Mouse (Mus musculus) CH12.LX (cell line): ENCODE measurements at regions not wholly inside any gene's neighbourhood (a gene's known extent, or its start where the extent isn't known, plus 50 kb on each side); places are given as distances from the start of the nearest gene placed in this dataset.

Experiments used
- DNase-seq: peaks from one replicate; pipeline ENCODE4 v3.0.0-alpha.2; 2013; ENCODE audit errors: extremely low read depth
- H3K27ac ChIP-seq: 2 replicates; pipeline ENCODE4 v1.5.1; 2012; ENCODE audit warnings: low read depth, mild to moderate bottlenecking, control low read depth, moderate library complexity; ENCODE audit not compliant: insufficient read depth
- H3K27me3 ChIP-seq: replicated peaks from 2 replicates; pipeline ENCODE3; 2012; ENCODE audit warnings: inconsistent platforms
- H3K36me3 ChIP-seq, 2 experiments: replicated peaks in 1 of 2; 2 replicates each; pipeline versions ENCODE3 to v1.6.1; 2012; ENCODE audit warnings: inconsistent platforms in 1 of 2, low read length in 1 of 2, mild to moderate bottlenecking in 1 of 2, mixed read lengths in 1 of 2, moderate library complexity in 1 of 2; ENCODE audit not compliant: control insufficient read depth in 1 of 2, insufficient read depth in 1 of 2
- H3K4me1 ChIP-seq, 2 experiments: 2 replicates each; pipeline ENCODE4 v1.6.1; 2012; ENCODE audit warnings: inconsistent platforms in 1 of 2, moderate library complexity in 1 of 2; ENCODE audit not compliant: insufficient read depth in 2 of 2, control insufficient read depth in 1 of 2
- H3K4me2 ChIP-seq: 2 replicates; pipeline ENCODE4 v1.6.1; 2012; ENCODE audit warnings: low read depth, mild to moderate bottlenecking, control low read depth; ENCODE audit not compliant: poor library complexity, insufficient read depth, severe bottlenecking
- H3K4me3 ChIP-seq, 3 experiments: fragments of 150-350 bp in 1 of 3; sonication (generic) in 1 of 3; replicated peaks in 1 of 3; 2 replicates each; pipeline versions ENCODE3 to v1.5.1; 2011 to 2012; ENCODE audit warnings: low read depth in 2 of 3, low read length in 2 of 3, mild to moderate bottlenecking in 2 of 3, moderate library complexity in 2 of 3, control low read depth in 1 of 3, improper control_type of control experiment in 1 of 3, inconsistent platforms in 1 of 3, mixed read lengths in 1 of 3; ENCODE audit not compliant: poor library complexity in 1 of 3
- H3K79me2 ChIP-seq: replicated peaks from 2 replicates; pipeline ENCODE4 v1.6.1; 2012; ENCODE audit warnings: mild to moderate bottlenecking, moderate library complexity; ENCODE audit not compliant: control insufficient read depth, poor library complexity, insufficient read depth, severe bottlenecking; ENCODE audit errors: extremely low read depth
- H3K9ac ChIP-seq: 2 replicates; pipeline ENCODE4 v1.6.1; 2012; ENCODE audit warnings: low read depth, mild to moderate bottlenecking, control low read depth, moderate library complexity; ENCODE audit not compliant: insufficient read depth
- H3K9me3 ChIP-seq: replicated peaks from 2 replicates; pipeline ENCODE3; 2012; ENCODE audit warnings: low read length, inconsistent platforms, mixed read lengths
- BHLHE40 ChIP-seq: IDR thresholded peaks from 2 replicates; pipeline ENCODE4 v1.6.1; 2011; ENCODE audit warnings: mild to moderate bottlenecking, low read depth, low read length, improper control_type of control experiment
- CHD1 ChIP-seq: IDR thresholded peaks from 2 replicates; pipeline ENCODE4 v1.6.1; 2012; ENCODE audit warnings: low read depth, low read length, improper control_type of control experiment, inconsistent platforms
- CHD2 ChIP-seq: IDR thresholded peaks from 2 replicates; pipeline ENCODE4 v1.6.1; 2011; ENCODE audit warnings: low read length, improper control_type of control experiment
- E2F4 ChIP-seq: IDR thresholded peaks from 2 replicates; pipeline ENCODE4 v1.6.1; 2011; ENCODE audit warnings: low read depth, low read length, improper control_type of control experiment; ENCODE audit not compliant: insufficient replicate concordance
- ELF1 ChIP-seq: IDR thresholded peaks from 2 replicates; pipeline ENCODE4 v1.6.1; 2014; ENCODE audit warnings: low read depth, mild to moderate bottlenecking, inconsistent platforms, low read length, improper control_type of control experiment
- EP300 ChIP-seq: IDR thresholded peaks from 2 replicates; pipeline ENCODE4 v1.6.1; 2011; ENCODE audit warnings: low read length, improper control_type of control experiment
- GABPA ChIP-seq: IDR thresholded peaks from 2 replicates; pipeline ENCODE4 v1.6.1; 2012; ENCODE audit warnings: low read depth, low read length, improper control_type of control experiment, inconsistent platforms; ENCODE audit not compliant: insufficient replicate concordance
- HCFC1 ChIP-seq: IDR thresholded peaks from 2 replicates; pipeline ENCODE4 v1.6.1; 2012; ENCODE audit warnings: low read depth, mild to moderate bottlenecking, inconsistent platforms, low read length, improper control_type of control experiment
- IRF4 ChIP-seq: IDR thresholded peaks from 2 replicates; pipeline ENCODE4 v1.6.1; 2014; ENCODE audit warnings: low read depth, mild to moderate bottlenecking, inconsistent platforms, low read length, improper control_type of control experiment
- JUN ChIP-seq: IDR thresholded peaks from 2 replicates; pipeline ENCODE4 v1.6.1; 2011; ENCODE audit warnings: low read depth, mild to moderate bottlenecking, low read length, improper control_type of control experiment, moderate library complexity; ENCODE audit not compliant: insufficient read depth
- KAT2A ChIP-seq: IDR thresholded peaks from 2 replicates; pipeline ENCODE4 v1.6.1; 2012; ENCODE audit warnings: low read length, improper control_type of control experiment, inconsistent platforms; ENCODE audit not compliant: insufficient replicate concordance
- MAFK ChIP-seq: IDR thresholded peaks from 2 replicates; pipeline ENCODE4 v1.6.1; 2011; ENCODE audit warnings: low read length, improper control_type of control experiment; ENCODE audit not compliant: insufficient replicate concordance
- MAX ChIP-seq: IDR thresholded peaks from 2 replicates; pipeline ENCODE4 v1.6.1; 2011; ENCODE audit warnings: low read length, improper control_type of control experiment
- MEF2A ChIP-seq: IDR thresholded peaks from 2 replicates; pipeline ENCODE4 v1.6.1; 2014; ENCODE audit warnings: low read depth, mild to moderate bottlenecking, inconsistent platforms, low read length, improper control_type of control experiment, borderline replicate concordance
- NELFE ChIP-seq: IDR thresholded peaks from 2 replicates; pipeline ENCODE4 v1.6.1; 2011; ENCODE audit warnings: low read depth, low read length, improper control_type of control experiment
- NRF1 ChIP-seq: IDR thresholded peaks from 2 replicates; pipeline ENCODE4 v1.6.1; 2014; ENCODE audit warnings: low read depth, mild to moderate bottlenecking, inconsistent platforms, low read length, improper control_type of control experiment, moderate library complexity
- PAX5 ChIP-seq: IDR thresholded peaks from 2 replicates; pipeline ENCODE4 v1.6.1; 2012; ENCODE audit warnings: low read length, inconsistent platforms, mixed read lengths
- POLR2A ChIP-seq: IDR thresholded peaks from 2 replicates; pipeline ENCODE4 v1.6.1; 2011; ENCODE audit warnings: low read depth, mild to moderate bottlenecking, improper control_type of control experiment, low read length
- POLR2AphosphoS2 ChIP-seq: IDR thresholded peaks from 2 replicates; pipeline ENCODE4 v1.6.1; 2011; ENCODE audit warnings: low read depth, low read length, improper control_type of control experiment
- RCOR1 ChIP-seq: conservative IDR thresholded peaks from 2 replicates; pipeline ENCODE4 v1.6.1; 2012; ENCODE audit warnings: low read depth, mild to moderate bottlenecking, inconsistent platforms, low read length, improper control_type of control experiment
- SIN3A ChIP-seq: IDR thresholded peaks from 2 replicates; pipeline ENCODE4 v1.6.1; 2012; ENCODE audit warnings: low read length, improper control_type of control experiment, inconsistent platforms
- SMC3 ChIP-seq: IDR thresholded peaks from 2 replicates; pipeline ENCODE4 v1.6.1; 2011; ENCODE audit warnings: low read depth, low read length, improper control_type of control experiment
- TCF12 ChIP-seq: IDR thresholded peaks from 2 replicates; pipeline ENCODE4 v1.6.1; 2014; ENCODE audit warnings: low read depth, mild to moderate bottlenecking, inconsistent platforms, low read length, improper control_type of control experiment
- USF1 ChIP-seq: IDR thresholded peaks from 2 replicates; pipeline ENCODE4 v1.6.1; 2014; ENCODE audit warnings: low read depth, mild to moderate bottlenecking, inconsistent platforms, low read length, improper control_type of control experiment
- USF2 ChIP-seq: conservative IDR thresholded peaks from 2 replicates; pipeline ENCODE4 v1.6.1; 2011; ENCODE audit warnings: low read depth, low read length, improper control_type of control experiment
- ZKSCAN1 ChIP-seq: IDR thresholded peaks from 2 replicates; pipeline ENCODE4 v1.6.1; 2012; ENCODE audit warnings: low read depth, inconsistent platforms, low read length, improper control_type of control experiment, borderline replicate concordance
- ZMIZ1 ChIP-seq: IDR thresholded peaks from 2 replicates; pipeline ENCODE4 v1.6.1; 2012; ENCODE audit warnings: low read depth, mild to moderate bottlenecking, inconsistent platforms, low read length, improper control_type of control experiment
- ZNF384 ChIP-seq: IDR thresholded peaks from 2 replicates; pipeline ENCODE4 v1.6.1; 2012; ENCODE audit warnings: low read depth, low read length, improper control_type of control experiment, inconsistent platforms
- dilution Hi-C: fragments of 300-500 bp; cut with MboI; formaldehyde crosslinking; loops from 2 replicates; pipeline ENCODE4 v1.14.3; 2020; ENCODE audit warnings: low sequenced_read_pairs; ENCODE audit not compliant: extremely low pct_unique_long_range_greater_than_20kb, extremely low pct_ligation_motif_present
- in situ Hi-C: fragments of 300-500 bp; cut with MboI; formaldehyde crosslinking; loops from 3 replicates; pipeline ENCODE4 v1.14.3; 2019; ENCODE audit warnings: low sequenced_read_pairs, low pct_ligation_motif_present, low pct_unique_long_range_greater_than_20kb, mixed read lengths

DNA sequence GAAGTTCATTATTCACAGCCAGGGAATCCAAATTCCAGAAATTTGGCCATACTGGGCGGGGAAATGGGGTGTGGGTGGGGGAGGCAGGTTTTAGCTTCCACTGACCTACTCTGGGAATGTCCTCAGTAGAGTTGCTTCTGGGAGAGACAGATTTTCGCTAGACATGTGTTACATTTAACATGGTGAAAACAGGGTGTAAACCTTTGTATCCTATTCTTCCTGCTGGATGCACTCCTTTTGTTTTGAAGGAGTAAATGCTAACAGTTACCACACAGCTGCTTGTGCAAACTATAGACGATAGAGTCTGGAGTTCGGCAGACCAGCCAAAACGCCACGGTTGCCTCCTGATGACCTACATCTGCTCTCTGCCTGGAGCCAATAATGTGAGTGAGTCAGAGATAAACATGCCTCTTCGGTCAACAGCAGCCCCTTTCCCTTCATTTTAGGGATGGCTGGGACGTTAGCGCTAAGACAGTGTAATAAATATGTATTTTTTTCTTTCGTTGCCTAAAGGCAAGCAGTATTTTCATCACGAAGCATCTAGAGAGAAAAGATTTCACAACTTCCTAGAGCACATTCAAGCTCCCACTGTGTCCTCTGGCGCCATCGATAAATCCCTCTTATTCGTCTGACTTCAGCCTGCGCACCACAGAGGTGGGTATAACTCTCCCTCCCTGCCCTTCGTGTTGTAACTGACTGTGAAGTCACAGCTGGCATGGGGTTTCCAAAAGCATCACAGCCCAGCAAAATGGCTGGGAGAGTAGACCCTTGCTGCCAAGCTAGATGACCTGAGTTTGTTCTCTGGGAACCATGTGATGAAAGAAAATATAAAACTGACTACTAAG, 207.1 kb upstream of the Pde3a start:
- H3K27ac ChIP-seq = no peak overlapping the region
- no peaks in the 10 kb centered on the region for H3K4me1 ChIP-seq
- no peak overlapping the region for H3K9ac ChIP-seq
- H3K4me3 ChIP-seq = no peak overlapping the region
- in situ Hi-C loops = no loop called here
- TF ChIP-seq NELFE = no peak
- no peak for TF ChIP-seq ZMIZ1
- TF ChIP-seq CHD1 = no peak
- TF ChIP-seq USF1 = no peak
- no peak for TF ChIP-seq ZNF384
- no peak for TF ChIP-seq POLR2A
- TF ChIP-seq PAX5 = no peak
- no peak for TF ChIP-seq USF2
- TF ChIP-seq KAT2A = no peak
- TF ChIP-seq EP300 = no peak
- no peak for TF ChIP-seq CHD2
- TF ChIP-seq POLR2AphosphoS2 = no peak
- TF ChIP-seq ELF1 = no peak
- TF ChIP-seq MAX = no peak
- no peak for TF ChIP-seq IRF4
- no peak for TF ChIP-seq NRF1
- TF ChIP-seq, all 38 proteins: peak for 0
- Histone ChIP-seq H3K27me3 (no peaks in the 10 kb centered on the region), H3K79me2 (no peaks in the 10 kb centered on the region), H3K36me3 (no peaks in the 10 kb centered on the region), H3K9me3 (no peaks in the 10 kb centered on the region), H3K4me2 (no peak overlapping the region)
- no peak for DNase-seq
- dilution Hi-C loops = no loop called here

DNA sequence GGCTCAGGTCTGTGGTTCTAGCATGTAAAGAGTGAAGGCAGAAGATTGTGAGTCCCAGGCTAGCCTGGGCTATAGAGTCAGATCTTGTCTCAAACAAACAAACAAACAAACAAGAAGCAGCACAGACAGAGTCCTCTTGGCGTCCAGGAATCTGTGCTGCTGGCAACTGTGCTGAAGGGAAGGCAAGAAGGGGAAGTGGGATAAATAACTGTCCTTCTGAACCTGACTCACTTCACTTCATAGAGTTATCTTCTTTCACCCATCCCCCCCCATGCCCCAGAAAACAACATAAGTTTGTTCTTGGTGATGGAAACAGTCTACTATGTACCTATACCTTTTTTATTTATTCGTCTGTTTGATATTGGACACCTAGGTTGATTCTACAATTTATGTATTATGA, 200.8 kb upstream of the Pde3a start:
- no peak for TF ChIP-seq CHD1
- TF ChIP-seq RCOR1 = no peak
- no peak for TF ChIP-seq E2F4
- TF ChIP-seq MEF2A = no peak
- TF ChIP-seq HCFC1 = no peak
- no peak for TF ChIP-seq ZMIZ1
- no peak for TF ChIP-seq SMC3
- no peak for TF ChIP-seq MAFK
- no peak for TF ChIP-seq ZKSCAN1
- no peak for TF ChIP-seq POLR2AphosphoS2
- no peak for TF ChIP-seq BHLHE40
- no peak for TF ChIP-seq TCF12
- TF ChIP-seq GABPA = no peak
- TF ChIP-seq CHD2 = no peak
- TF ChIP-seq JUN = no peak
- TF ChIP-seq SIN3A = no peak
- H3K27me3 ChIP-seq = no peaks in the 10 kb centered on the region
- H3K4me3 ChIP-seq = no peak overlapping the region
- no peak for DNase-seq
- H3K4me2 ChIP-seq = no peak overlapping the region
- in situ Hi-C loops = no loop called here
- no peak overlapping the region for H3K27ac ChIP-seq
- no peaks in the 10 kb centered on the region for H3K79me2 ChIP-seq
- H3K9ac ChIP-seq = no peak overlapping the region
- H3K4me1 ChIP-seq = no peaks in the 10 kb centered on the region
- no peaks in the 10 kb centered on the region for H3K9me3 ChIP-seq
- dilution Hi-C loops = no loop called here
- no peaks in the 10 kb centered on the region for H3K36me3 ChIP-seq
